Mouse (Mus musculus): ENCODE results near the gene Rnase12. TPM values are rescaled to one million over a fixed set of nuclear protein-coding genes. Genes with fewer than 3 reads are reported as not detected.

Gene Rnase12
- total RNA-seq, 4 experiments from 2014 or later = not detected

GRCm38 (mm10) chr14:51085911-51086310 is 28.4 kb upstream of the Rnase12 start:
- DNase-seq (ENCODE audit: low spot score in 2 of 2) = no peak

GRCm38 (mm10) chr14:51085086-51085485 is 27.6 kb upstream of the Rnase12 start:
- no peak for DNase-seq (ENCODE audit: low spot score in 2 of 2)

DNA sequence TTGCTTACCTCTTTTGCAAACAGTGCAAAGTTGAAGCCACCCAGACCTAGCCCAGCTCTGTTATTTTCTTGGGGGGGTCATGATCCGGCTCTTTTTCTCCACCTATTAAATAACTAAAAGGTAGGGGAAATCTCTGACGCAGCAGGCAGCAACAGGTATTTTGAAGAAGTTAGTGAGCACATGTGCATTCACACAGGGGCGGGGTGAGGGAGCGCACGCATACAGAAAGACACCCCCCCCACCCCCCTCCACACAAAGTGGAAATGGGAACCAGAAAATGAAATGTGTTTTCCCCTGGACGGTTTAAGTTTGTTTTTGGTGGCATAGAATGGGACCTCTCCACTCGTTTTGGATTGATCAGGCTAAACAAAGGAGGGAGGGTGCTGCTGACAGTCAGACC is 26.3 kb upstream of the Rnase12 start:
- DNase-seq (ENCODE audit: low spot score in 2 of 2) = no peak

- DNase-seq (ENCODE audit: low spot score in 2 of 2) = peak; percentile 52 to 56
These were observed 25.4 kb upstream of the Rnase12 start for GRCm38 (mm10) chr14:51082599-51083581.

DNA sequence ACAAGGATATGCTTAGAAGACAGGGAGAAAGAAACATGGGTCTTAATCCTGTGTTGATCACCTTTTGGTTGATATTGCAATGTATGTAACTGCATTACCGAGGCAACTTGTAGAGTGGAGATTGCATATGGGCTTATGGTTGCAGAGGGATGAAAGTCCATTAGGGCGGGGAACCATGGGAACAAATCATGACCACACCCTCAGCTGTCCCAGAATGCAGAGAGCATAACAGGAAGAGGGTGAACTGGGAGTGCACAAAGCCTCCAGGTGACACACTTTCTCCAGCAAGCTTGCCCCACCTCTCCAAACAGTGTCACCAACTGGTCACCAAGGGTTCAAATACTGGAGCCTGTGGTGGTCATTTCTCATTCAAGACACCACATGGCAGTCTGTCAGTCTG is 23.6 kb upstream of the Rnase12 start:
- DNase-seq (ENCODE audit: low spot score in 2 of 2) = no peak

DNA sequence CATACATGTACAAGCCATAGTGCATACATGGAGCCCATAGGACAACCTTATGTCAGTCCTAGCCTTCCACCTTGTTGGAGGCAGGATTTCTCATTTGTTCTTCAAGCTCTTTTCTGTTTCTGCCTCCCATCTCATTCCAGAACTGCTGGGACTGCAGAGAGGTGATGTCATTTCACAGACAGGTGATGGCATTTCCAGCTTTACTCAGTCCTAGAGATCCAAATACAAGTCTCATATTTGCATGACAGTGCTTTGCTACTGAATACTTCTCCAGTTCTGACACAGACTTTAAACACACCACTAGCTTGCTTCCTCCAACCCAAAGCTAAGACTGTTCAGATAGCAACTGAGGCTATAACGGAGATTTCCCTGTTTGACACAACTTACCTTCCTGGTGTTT is 21.7 kb upstream of the Rnase12 start:
- DNase-seq (ENCODE audit: low spot score in 2 of 2) = no peak

- DNase-seq (ENCODE audit: low spot score in 2 of 2) = no peak
These were observed 16.9 kb upstream of the Rnase12 start, which contains the start of gene Olfr750 for GRCm38 (mm10) chr14:51074335-51074734. TSS of gene Olfr750 (minus strand) at chr14:51074435.

- DNase-seq (ENCODE audit: low spot score in 2 of 2) = no peak
These were observed 12.2 kb upstream of the Rnase12 start for GRCm38 (mm10) chr14:51069617-51070016.

DNA sequence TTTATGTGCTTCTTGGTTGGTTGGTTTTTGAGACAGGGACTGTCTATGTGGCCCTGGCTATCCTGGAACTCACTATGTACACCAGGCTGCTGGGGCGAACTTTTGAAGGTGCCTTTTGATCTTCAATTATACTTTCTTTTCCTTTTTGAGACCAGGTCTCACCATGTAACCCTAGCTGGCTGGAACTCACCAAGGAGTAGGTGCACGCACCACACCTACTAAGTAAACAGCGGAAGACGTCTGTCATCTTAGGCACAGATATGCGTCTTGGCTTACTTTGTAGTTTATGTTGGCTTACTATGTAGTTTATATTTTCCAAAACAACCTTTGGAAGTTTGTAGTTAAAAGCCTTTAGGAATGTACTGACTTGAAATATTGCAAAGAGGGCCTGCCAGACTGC is 11.5 kb upstream of the Rnase12 start:
- DNase-seq (ENCODE audit: low spot score in 2 of 2) = no peak

GRCm38 (mm10) chr14:51060761-51061160 is 3.3 kb upstream of the Rnase12 start:
- DNase-seq (ENCODE audit: low spot score in 2 of 2) = no peak

- no peak for DNase-seq (ENCODE audit: low spot score in 2 of 2)
These were observed 2.9 kb downstream of the Rnase12 start for GRCm38 (mm10) chr14:51054243-51055237.

GRCm38 (mm10) chr14:51053176-51053575 is 4.3 kb downstream of the Rnase12 start:
- no peak for DNase-seq (ENCODE audit: low spot score in 2 of 2)

DNA sequence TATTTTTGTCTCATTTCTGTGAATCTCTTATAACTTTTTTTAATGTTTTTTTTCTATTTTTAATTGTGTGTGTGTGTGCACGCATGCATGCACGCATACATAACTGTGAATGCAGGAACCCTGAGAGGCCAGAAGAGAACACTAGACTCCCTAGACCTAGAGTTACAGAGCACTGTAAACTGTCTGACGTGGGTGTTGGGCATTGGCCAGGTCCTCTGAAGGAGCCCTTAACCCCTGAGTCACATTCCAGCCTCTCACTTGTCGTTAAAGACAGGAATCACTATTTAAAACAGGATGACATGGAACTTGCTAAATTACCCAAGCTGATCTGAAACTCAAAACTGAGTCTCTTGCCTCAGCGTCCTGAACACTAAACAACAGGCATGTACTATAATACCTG is 5.5 kb downstream of the Rnase12 start:
- no peak for DNase-seq (ENCODE audit: low spot score in 2 of 2)

DNA sequence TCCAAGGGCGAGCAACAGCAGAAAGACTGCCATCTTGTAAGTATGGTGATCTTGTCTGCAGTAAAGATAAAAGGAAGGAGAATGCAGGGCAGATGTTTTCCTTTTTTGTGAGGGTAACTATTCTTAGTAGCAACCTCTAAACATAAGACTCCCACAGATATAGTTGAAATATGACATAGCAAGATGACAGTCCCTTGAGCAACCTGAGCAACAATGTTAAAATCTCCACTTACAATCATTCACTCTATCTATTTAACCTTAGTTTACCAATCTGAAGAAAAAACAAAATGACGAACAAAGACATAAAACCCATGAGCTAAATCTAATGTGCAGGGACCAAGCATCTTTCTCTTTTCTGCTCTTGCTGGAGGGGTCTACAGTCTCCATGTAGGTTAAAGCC is 7.4 kb downstream of the Rnase12 start, which contains the start of gene Rnase11:
Gene Rnase11, minus strand, starts transcription at position 101 of the 400 bp plus-strand sequence.
- no peak for DNase-seq (ENCODE audit: low spot score in 2 of 2)

DNA sequence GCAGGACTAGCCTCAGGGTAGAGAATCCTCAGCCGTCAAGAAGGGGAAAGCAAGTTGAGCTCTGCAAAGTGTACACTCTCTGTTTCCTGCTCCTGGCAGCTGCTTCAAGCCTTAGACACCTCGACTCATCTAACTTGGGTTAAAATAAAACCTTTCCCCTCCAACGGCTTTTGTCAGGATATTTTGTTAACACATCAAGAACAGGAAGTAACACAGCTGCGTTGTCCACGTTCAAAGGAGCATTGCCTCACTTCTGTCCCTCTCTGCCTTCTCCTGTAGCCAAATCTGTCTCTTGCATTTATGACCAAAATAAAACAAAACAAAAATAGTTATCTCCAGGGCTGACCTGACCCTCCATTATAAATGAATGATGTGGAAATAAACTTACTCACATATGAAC is 9.6 kb downstream of the Rnase12 start:
- DNase-seq (ENCODE audit: low spot score in 2 of 2) = no peak

- no peak for DNase-seq (ENCODE audit: low spot score in 2 of 2)
These were observed 15.7 kb downstream of the Rnase12 start, which contains the start of gene Rnase9 for GRCm38 (mm10) chr14:51041769-51042168. TSS of gene Rnase9 (minus strand) at chr14:51041869.

GRCm38 (mm10) chr14:51036214-51036613 is 21.2 kb downstream of the Rnase12 start:
- DNase-seq (ENCODE audit: low spot score in 2 of 2) = no peak

DNA sequence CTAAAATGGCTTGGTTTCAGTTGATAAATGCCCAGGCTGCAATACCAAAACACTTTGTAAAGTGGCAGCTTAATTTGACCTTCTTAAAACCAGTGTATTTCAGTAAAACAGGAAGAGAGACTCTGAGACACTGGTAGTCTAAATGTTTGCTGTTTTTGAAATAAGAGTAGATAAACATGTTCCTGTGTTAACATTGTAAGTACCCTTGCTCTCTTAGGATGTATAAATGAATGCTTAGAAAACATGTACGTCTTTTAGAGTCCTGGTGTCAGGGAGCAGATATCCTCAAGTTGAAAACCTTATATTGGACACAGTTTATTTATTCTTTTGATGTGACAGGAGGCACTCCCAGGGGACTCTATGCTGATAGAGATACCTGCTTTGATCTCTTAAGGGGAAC is 22.3 kb downstream of the Rnase12 start:
- DNase-seq (ENCODE audit: low spot score in 2 of 2) = no peak

- DNase-seq (ENCODE audit: low spot score in 2 of 2) = no peak
These were observed 29.9 kb downstream of the Rnase12 start for GRCm38 (mm10) chr14:51027387-51028155.

DNA sequence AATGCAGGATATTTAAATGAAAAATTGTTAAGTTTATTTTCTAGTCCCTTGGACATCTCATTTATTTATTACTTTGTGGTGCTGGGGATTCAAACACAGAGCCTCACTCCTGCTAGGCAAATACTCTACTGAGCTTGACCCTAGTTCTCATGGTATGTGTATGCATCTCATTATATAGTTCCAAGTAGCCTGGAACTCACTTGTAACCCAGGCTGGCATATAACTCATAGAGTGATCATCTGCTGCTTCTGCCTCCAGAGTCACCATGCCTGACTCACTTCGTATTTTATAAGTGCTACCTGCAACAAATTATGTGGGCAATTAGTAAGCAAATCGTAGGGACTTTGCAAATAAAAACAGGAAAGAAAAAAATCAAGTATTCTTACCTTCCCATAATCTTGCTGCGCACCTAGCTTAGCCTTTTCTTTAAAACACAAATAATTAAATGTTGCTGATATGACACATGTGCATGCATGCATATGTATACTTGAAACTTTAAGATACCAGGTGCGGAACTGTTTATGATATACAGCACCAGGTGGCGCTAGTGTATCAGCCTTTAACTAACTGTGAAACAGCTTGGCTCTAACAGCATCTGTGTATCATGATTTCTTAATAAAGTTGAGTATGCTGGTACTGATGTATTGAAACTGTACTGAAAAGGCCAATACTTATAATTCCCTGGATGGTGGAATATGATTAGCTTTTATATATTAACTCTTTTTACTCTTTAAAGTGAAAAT is 30.9 kb downstream of the Rnase12 start:
- DNase-seq (ENCODE audit: low spot score in 2 of 2) = peak in 1 of 2 experiments; percentile 15
